Mouse (Mus musculus) forebrain, embryonic 10.5 days (tissue): ENCODE data around the gene Tgfb1. TPM values are rescaled to one million over a fixed set of nuclear protein-coding genes. Genes with fewer than 3 reads are reported as not detected.
A peak's percentile ranks its signal among the peaks of the same experiment; 100 is the strongest.

Experiments
- DNase-seq: peaks from one replicate; pipeline ENCODE4 v3.0.0-alpha.2; 2017; ENCODE audit warnings: low spot score; ENCODE audit errors: extremely low spot score
- H3K27ac ChIP-seq: fragments of 300-500 bp; sonication (generic); 2 replicates; pipeline ENCODE4 v1.5.1; 2016; ENCODE audit warnings: mild to moderate bottlenecking
- H3K27me3 ChIP-seq: fragments of 300-500 bp; sonication (generic); 2 replicates; pipeline ENCODE4 v1.6.1; 2016; ENCODE audit warnings: mild to moderate bottlenecking; ENCODE audit not compliant: poor library complexity, severe bottlenecking
- H3K36me3 ChIP-seq: fragments of 300-500 bp; sonication (generic); replicated peaks from 2 replicates; pipeline ENCODE4 v1.6.1; 2016; ENCODE audit warnings: mild to moderate bottlenecking, moderate library complexity
- H3K4me1 ChIP-seq: fragments of 300-500 bp; sonication (generic); 2 replicates; pipeline ENCODE4 v1.6.1; 2016
- H3K4me3 ChIP-seq: fragments of 300-500 bp; sonication (generic); 2 replicates; pipeline ENCODE4 v1.5.1; 2016; ENCODE audit warnings: mild to moderate bottlenecking, moderate library complexity
- H3K9me3 ChIP-seq: fragments of 300-500 bp; sonication (generic); 2 replicates; pipeline ENCODE4 v1.6.1; 2016; ENCODE audit warnings: mild to moderate bottlenecking, moderate library complexity
- WGBS: fragments of 180-500 bp; shearing (Covaris S2); methylation state at CpG from one replicate; pipeline ENCODE4 v1.1.7; 2016; 5-methylcytosine and 5-hydroxymethylcytosine counted together
- polyA plus RNA-seq: library from polyadenylated mRNA; unstranded; fragments of >200 nt; fragmentation: Nextera tagmentation; extraction: Ambion mirVana; gene quantifications from 2 replicates; pipeline ENCODE4 v1.2.1, GENCODE M21; 2016

Tgfb1 gene
- polyA plus RNA-seq, 1 experiment from 2014 or later, result 1.2 TPM

DNA sequence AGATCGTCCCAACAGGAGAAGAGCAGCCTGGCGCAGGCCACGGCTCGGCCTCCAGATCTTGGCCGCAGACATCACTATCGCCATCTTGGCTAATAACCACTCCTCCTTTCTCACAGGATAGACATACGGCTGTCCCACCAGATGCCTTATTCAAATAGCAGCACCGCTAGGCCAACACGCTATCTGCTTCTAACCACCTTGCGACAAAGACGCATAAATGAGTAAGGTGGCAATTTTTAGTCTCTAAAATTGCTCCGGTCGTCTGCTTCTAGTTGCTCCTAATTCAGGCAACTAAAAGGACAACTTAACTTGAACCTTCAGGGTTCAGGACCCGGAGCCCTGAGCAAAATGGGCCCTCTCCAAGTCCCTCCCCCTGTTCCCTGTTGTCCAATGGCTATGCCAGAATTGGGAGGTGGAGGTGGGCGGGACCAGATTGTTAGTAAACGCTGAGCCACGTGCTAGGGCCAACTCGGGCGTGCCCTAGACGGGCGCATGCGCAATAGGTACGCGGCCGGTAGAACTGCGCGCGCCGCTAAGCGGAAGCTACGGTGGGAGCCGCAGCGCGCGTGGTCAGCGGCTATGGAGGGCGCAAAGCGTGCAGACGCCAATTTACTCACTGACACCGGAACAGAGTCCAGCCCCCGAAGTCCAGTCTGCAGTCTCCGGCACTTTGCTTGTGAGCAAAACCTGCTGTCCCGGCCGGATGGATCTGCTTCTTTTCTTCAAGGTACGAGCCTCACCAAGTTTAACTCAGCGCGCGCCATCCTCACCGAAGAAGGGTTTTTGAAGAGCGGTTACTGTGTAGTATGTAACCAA, 27.9 kb upstream of the Tgfb1 start, which contains the start of the genes Bckdha and Exosc5:
TSS of gene Bckdha (minus strand) at position 325 of the 816 bp plus-strand sequence.
TSS of gene Exosc5 (plus strand) at position 508 of the 816 bp plus-strand sequence.
- H3K4me3 ChIP-seq, result peak within 1 kb of the TSS; percentile 73
- peak; percentile 99 for DNase-seq
- WGBS, result under 1% methylated on average over 50 of the region's 50 CpGs
- H3K9me3 ChIP-seq, result no peaks in the 10 kb centered on the region
- peaks cover 23% of the 10 kb centered on the region for H3K4me1 ChIP-seq
- no peaks in the 10 kb centered on the region for H3K27me3 ChIP-seq
- H3K27ac ChIP-seq, result peak within 1 kb of the TSS; percentile 96
- H3K36me3 ChIP-seq, result peaks cover 27% of the 10 kb centered on the region

DNA sequence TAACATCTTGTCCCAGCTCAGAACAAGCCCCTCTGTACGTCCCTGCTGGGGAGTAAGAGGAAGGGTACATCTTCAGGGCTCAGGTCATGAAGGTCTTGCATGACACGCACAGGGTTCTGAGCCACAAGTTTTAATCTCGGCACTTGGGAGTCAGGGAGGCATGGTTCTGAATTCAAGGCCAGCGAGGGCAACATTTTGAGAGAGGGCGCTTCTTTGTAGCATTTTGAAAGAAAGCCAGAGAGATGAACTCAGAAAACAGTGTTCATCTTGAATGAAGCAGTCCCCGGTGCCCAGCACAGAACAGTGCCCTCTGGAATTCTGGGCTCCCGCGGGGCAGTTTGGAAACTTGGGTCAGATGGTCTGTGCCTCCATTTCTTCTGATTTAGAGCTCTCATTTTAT, 20.4 kb upstream of the Tgfb1 start:
- no peaks in the 10 kb centered on the region for H3K27me3 ChIP-seq
- 93% methylated on average over 8 of the region's 8 CpGs for WGBS
- no peak overlapping the region for H3K27ac ChIP-seq
- H3K4me1 ChIP-seq, result no peaks in the 10 kb centered on the region
- H3K4me3 ChIP-seq, result no peak overlapping the region
- H3K36me3 ChIP-seq, result peaks cover 85% of the 10 kb centered on the region
- DNase-seq, result no peak
- no peaks in the 10 kb centered on the region for H3K9me3 ChIP-seq

DNA sequence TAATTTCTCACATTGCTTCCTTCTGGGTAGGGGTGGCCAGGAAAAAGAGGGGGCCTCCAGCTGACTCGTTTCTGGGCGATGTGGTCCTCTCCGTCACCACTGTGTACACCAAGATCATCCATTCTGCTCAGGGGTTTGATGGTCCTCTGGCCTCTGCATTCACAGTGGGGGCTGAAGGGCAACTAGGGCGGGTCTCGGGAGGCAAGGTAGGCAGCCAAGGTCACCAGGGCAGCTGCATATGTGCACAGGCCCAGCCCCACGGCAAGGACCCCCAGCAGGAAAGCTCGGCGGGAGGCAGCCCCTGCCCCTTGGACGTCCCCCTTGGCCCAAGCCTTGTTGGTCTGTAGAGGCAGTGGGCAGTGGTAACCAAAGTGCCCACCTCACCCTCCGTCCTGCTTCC, 17.6 kb upstream of the Tgfb1 start:
- no peak overlapping the region for H3K4me3 ChIP-seq
- no peak for DNase-seq
- no peaks in the 10 kb centered on the region for H3K9me3 ChIP-seq
- H3K36me3 ChIP-seq, result peaks cover 58% of the 10 kb centered on the region
- H3K27me3 ChIP-seq, result peaks cover 13% of the 10 kb centered on the region
- H3K4me1 ChIP-seq, result no peaks in the 10 kb centered on the region
- 87% methylated on average over 10 of the region's 10 CpGs for WGBS
- H3K27ac ChIP-seq, result no peak overlapping the region

DNA sequence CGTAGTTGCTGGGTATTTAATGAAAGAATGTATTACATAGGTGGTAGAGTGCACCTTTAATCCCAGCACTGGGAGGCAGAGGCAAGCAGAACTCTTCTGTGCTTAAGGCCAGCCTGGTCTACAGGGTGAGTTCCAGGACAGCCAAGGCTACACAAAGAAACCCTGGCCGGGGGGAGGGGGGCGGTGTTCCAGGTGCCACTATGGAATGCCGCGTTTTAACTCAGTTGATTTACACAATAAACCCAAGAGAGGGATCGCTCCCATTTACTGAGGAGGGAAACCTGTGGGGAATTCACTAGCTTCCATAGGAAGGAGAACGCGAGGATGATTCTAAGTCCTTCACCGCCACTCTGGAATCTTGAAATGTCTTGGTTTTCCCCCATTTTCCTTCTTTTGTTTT, 17.2 kb upstream of the Tgfb1 start:
- Histone ChIP-seq H3K36me3 (peaks cover 54% of the 10 kb centered on the region), H3K9me3 (no peaks in the 10 kb centered on the region), H3K4me1 (peaks cover 2% of the 10 kb centered on the region), H3K4me3 (no peak overlapping the region), H3K27ac (no peak overlapping the region), H3K27me3 (peaks cover 18% of the 10 kb centered on the region)
- DNase-seq, result no peak
- WGBS, result 83% methylated on average over 9 of the region's 9 CpGs

DNA sequence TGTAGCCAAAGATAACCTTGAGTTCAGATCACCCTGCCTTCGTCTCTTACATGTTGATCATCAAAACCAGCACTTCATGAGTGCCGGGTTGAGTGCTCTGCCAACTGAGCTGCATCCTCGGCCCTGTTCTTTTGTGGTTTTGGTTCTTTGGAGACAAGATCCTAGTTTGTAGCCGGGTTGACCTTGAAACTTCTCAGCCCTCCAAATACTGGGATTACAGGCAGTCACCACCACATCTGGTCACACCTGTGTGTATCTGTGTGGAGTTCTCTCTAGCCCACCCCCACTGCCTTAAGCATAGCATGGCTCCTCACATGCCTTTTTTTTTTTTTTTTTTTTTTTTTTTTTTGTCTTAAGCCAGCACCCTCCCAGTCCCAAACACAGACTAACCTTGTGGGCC, 16.7 kb upstream of the Tgfb1 start:
- WGBS, result 91% methylated on average over 4 of the region's 4 CpGs
- no peak for DNase-seq

DNA sequence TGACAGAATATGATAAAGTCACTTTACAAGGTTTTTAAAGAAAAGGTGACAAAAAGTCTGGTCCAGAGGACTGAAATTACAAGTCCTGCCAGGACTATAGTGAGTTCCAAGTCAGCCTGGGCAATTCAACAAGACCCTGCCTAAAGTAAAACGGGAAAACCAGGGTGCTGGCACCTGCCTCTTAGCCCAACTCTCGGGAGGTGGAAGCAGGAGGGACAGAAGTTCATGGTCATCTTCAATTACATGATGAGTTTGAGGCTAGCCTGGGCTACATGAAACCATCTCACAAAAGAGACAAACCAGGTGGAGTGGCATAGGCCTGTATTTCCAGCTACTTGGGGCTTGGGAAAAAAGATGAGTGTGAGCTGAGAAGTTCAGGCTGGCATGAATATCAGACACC, 15.1 kb upstream of the Tgfb1 start:
- Histone ChIP-seq H3K9me3 (no peaks in the 10 kb centered on the region), H3K4me1 (peaks cover 7% of the 10 kb centered on the region), H3K27ac (no peak overlapping the region), H3K4me3 (no peak overlapping the region), H3K27me3 (peaks cover 38% of the 10 kb centered on the region), H3K36me3 (peaks cover 33% of the 10 kb centered on the region)
- WGBS, result 85% methylated on average over 2 of the region's 2 CpGs
- no peak for DNase-seq

More for the DNA sequence above, 16.7 kb upstream of the Tgfb1 start:
- H3K4me3 ChIP-seq, result no peak overlapping the region
- no peaks in the 10 kb centered on the region for H3K9me3 ChIP-seq
- H3K27ac ChIP-seq, result no peak overlapping the region
- H3K4me1 ChIP-seq, result peaks cover 7% of the 10 kb centered on the region
- peaks cover 22% of the 10 kb centered on the region for H3K27me3 ChIP-seq
- H3K36me3 ChIP-seq, result peaks cover 49% of the 10 kb centered on the region

DNA sequence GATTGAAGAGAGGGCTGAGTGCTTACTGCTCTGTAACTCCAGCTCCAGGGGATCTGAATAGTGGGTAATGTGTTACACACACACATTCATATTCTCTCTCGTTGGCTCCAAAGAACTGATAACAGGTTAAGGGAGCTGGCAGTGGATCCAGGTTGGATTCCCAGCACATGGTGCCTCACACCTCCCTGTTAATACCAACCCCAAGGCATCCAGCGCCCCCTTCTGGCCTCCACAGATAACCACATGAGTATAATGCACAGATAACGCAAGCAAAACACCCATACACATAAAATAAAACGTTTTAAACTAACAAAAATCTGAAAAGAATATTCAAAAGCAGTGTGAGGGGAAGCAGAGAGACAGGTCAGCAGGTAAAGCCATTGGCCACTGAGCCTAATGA, 14.4 kb upstream of the Tgfb1 start:
- peaks cover 7% of the 10 kb centered on the region for H3K4me1 ChIP-seq
- peaks cover 26% of the 10 kb centered on the region for H3K36me3 ChIP-seq
- H3K4me3 ChIP-seq, result no peak overlapping the region
- no peak for DNase-seq
- WGBS, result 55% methylated on average over 4 of the region's 4 CpGs
- H3K27me3 ChIP-seq, result peaks cover 42% of the 10 kb centered on the region
- H3K9me3 ChIP-seq, result no peaks in the 10 kb centered on the region
- H3K27ac ChIP-seq, result no peak overlapping the region

DNA sequence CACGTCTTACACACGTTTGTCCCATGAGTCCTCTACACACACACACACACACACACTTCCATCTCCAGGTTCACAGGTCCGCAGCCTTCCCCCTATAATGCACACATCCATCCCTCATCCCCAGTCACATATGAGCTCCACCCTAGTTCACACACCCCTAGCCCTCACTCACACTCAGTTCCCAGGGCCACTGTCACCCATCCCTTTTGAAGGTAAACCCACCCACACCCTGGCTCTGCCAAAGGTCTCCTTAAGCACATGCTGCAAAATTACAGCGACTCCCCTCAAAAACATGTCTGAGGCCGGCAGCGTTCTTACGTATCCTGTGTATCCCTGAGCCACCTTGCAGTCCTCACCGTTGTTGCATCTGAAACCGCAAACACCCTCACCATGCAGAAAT, 12.5 kb upstream of the Tgfb1 start:
- Histone ChIP-seq H3K4me1 (peaks cover 7% of the 10 kb centered on the region), H3K9me3 (no peaks in the 10 kb centered on the region), H3K36me3 (peaks cover 7% of the 10 kb centered on the region), H3K27ac (no peak overlapping the region), H3K4me3 (peak overlapping the region; percentile 48; the same call in 1 of the 2 replicates), H3K27me3 (peaks cover 54% of the 10 kb centered on the region)
- 34% methylated on average over 9 of the region's 9 CpGs for WGBS
- no peak for DNase-seq

DNA sequence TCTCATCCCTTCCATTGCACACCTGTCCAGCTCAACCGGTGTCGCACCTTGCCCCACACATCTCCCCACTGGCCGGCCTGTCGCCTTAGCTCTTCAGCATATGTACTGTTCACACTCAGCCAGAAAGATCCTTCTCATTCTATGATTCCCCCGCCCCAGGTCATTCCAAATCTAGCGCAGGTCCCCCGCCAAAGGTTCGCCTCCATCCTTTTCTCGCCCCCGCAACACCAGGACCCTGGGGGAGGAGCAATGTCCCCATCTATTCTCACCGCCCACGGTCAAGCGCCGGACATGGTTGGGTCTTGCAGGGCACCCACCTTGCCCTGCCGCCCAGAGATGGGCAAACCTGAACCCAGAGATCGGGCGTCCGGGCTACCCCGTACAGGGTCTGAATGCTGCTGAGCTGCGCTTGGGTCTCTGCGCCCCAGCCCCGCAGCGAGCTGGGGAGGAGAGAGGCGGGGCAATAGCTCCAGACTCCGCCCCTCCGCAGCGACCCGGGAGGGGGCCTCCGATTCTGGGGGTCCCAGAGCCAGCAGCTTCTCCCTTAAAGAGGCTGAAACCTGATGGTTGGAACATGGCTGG, 12.0 kb upstream of the Tgfb1 start, which contains the start of gene Tmem91:
TSS of gene Tmem91 (minus strand) at position 448 of the 582 bp plus-strand sequence.
- no peak for DNase-seq
- H3K27me3 ChIP-seq, result peaks cover 59% of the 10 kb centered on the region

DNA sequence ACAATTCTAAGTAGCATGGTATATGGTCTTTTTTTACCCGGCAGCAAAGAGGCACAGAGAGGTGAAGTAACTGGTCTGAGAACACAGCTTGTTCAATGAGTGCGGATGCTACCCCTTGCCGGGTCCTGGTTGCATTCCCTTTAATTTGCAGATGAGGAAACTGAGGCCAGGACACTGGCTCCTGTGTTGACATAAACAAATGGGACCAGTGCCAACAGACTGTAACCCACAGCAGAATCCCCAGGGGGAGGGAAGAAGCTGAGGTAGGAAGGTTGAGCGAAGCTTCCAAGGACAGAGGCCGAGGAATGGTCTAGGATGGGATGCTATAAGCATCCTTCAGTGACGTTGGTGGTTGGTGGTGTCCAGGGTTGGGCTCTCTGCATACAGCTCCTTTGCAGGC, 11.4 kb upstream of the Tgfb1 start:
- no peak overlapping the region for H3K4me3 ChIP-seq
- H3K9me3 ChIP-seq, result no peaks in the 10 kb centered on the region
- H3K36me3 ChIP-seq, result peaks cover 3% of the 10 kb centered on the region
- DNase-seq, result no peak
- peaks cover 12% of the 10 kb centered on the region for H3K4me1 ChIP-seq
- H3K27me3 ChIP-seq, result peaks cover 59% of the 10 kb centered on the region
- H3K27ac ChIP-seq, result no peak overlapping the region
- 49% methylated on average over 6 of the region's 6 CpGs for WGBS

More for the DNA sequence above, 12.0 kb upstream of the Tgfb1 start, which contains the start of gene Tmem91:
- Histone ChIP-seq H3K27ac (no peak within 1 kb of the TSS), H3K9me3 (no peaks in the 10 kb centered on the region), H3K4me1 (peaks cover 7% of the 10 kb centered on the region), H3K36me3 (peaks cover 3% of the 10 kb centered on the region), H3K4me3 (peak within 1 kb of the TSS; percentile 48)
- 3% methylated on average over 29 of the region's 29 CpGs for WGBS

DNA sequence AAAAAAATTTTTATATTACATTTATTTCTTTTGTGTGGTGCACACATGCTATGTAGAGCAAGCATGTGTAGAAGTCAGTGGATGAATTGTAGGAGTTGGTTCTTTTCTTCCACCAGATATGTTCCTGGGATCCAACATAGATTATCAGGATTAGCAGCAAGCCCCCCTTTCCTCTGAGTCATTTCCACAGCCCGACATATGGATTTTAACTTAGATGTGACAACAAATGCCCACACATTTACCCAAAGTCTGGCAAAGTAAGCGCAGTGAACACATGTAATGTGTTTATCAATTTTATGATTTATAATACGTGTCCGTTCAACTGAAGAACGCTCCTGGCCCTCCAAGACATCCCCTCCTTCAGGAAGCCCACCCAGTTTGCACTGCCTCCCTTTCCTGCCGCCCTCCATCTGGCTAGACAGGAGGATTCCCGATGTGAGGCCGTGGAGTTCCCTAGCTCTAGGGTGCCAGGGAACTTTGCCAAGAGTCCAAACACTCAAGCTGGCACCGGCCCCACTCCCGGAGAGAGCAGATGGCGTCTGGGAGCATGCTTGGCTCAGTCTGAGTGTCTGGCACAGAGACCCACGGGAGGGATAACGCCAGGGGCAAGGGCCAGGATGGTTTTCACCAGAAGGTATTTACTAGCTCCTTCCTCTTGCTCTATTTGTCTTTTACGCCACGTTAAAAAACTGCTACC, 10.6 kb upstream of the Tgfb1 start:
- no peak for DNase-seq
- H3K27ac ChIP-seq, result no peak overlapping the region
- H3K9me3 ChIP-seq, result no peaks in the 10 kb centered on the region
- peaks cover 59% of the 10 kb centered on the region for H3K27me3 ChIP-seq
- 85% methylated on average over 15 of the region's 15 CpGs for WGBS
- no peaks in the 10 kb centered on the region for H3K36me3 ChIP-seq
- H3K4me3 ChIP-seq, result no peak overlapping the region
- peaks cover 18% of the 10 kb centered on the region for H3K4me1 ChIP-seq

DNA sequence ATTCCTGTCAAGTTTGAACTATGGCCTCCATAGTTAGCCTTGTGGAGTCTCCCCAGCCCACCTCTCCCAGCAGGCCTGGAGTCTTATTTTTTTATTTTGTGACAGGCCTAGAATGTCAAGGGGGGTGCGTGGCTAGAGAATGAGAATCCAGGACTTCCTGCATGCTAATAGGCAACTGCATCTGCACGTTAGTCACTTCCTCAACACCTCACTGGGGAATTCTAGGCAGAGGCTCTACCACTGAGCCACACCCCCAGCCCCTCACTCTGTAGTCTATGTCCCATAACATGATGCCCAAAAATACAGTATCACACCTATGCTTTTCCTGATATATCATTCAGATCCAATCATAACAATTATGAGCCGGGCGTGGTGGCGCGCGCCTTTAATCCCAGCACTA, 9.8 kb upstream of the Tgfb1 start:
- 97% methylated on average over 7 of the region's 7 CpGs for WGBS
- Histone ChIP-seq H3K4me1 (peaks cover 26% of the 10 kb centered on the region), H3K4me3 (no peak overlapping the region), H3K9me3 (no peaks in the 10 kb centered on the region), H3K27ac (no peak overlapping the region), H3K36me3 (no peaks in the 10 kb centered on the region), H3K27me3 (peaks cover 59% of the 10 kb centered on the region)
- DNase-seq, result no peak
